Mouse (Mus musculus): ENCODE results near the gene Pcbp4.

- TF ChIP-seq CTCF (IDR thresholded peaks at IDR 0.05; ENCODE audit: low read depth) (no peak), EP300 (optimal IDR thresholded peaks at IDR 0.05) (no peak)
Measured at GRCm38 (mm10) chr9:106406443-106407078, 46.5 kb upstream of the Pcbp4 start.
